In the genomic region with DNA sequence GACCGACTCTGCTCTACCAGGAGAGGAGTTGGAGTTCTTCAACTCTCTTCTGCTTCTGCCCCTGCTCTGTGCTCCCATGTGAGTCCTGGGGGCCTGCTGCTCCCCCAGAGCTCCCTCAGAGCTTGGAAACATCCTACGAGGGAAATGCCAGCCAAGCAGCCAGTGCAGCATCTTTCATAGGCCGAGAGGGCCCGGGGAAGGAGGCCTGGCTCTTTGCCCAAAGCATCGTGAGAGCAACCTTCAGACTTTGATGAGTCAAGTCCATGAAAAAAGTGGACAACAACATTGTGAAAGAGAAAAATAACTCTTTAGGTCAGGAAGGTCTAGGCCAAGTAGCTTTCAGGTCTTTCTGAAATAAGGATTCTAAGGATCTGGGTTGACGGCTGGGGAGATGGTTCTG, we compare ENCODE assay signal across 20 mouse cellular contexts.
DNase-seq lines count a peak whose midpoint lies in the region; ATAC-seq and TF ChIP-seq lines count a peak whose summit lies in the region.
"Had no signal": no experiment of that assay in that cellular context is flagged by ENCODE, and none has a peak within 500 bp of the region (broad histone marks: within the 10 kb centered on the region; RNA-seq: fewer than 3 reads in every experiment).

No protein-coding gene starts in this region.

- H3K27ac ChIP-seq in kidney, adult 2 months (ENCODE audit: insufficient read depth, low read depth, low read length) = peak overlapping the region; percentile 20; the same call in 1 of the 2 replicates
- no peak overlapping the region for H3K27ac ChIP-seq in kidney, embryonic 15.5 days
- no peak overlapping the region for H3K27ac ChIP-seq in bone marrow macrophage, adult 2 months (ENCODE audit: insufficient read depth, low read depth, low read length)
- H3K27ac ChIP-seq: limb, embryonic 12.5 days; liver, embryonic 12.5 days; midbrain, embryonic 15.5 days had no signal

- peaks cover 4% of the 10 kb centered on the region; the same call in 1 of the 2 replicates for H3K4me1 ChIP-seq in kidney, adult 2 months (ENCODE audit: control insufficient read depth, insufficient read depth, low read length)
- peaks cover 7% of the 10 kb centered on the region for H3K4me1 ChIP-seq in kidney, embryonic 15.5 days
- H3K4me1 ChIP-seq in bone marrow macrophage, adult 2 months (ENCODE audit: control insufficient read depth, insufficient read depth, low read length) = peaks cover 32% of the 10 kb centered on the region
- H3K4me1 ChIP-seq: midbrain, embryonic 15.5 days had no signal

- TF ChIP-seq CTCF in kidney, adult 2 months (conservative IDR thresholded peaks at IDR 0.05; ENCODE audit: insufficient read depth, insufficient read length, low read depth, low read length) = no peak
- peak; percentile 11; the same call in 1 of the 2 replicates for TF ChIP-seq CTCF in bone marrow macrophage, adult 2 months (IDR thresholded peaks at IDR 0.05; ENCODE audit: low read depth, low read length)

- no peak overlapping the region for H3K4me3 ChIP-seq in kidney, adult 2 months (ENCODE audit: insufficient read depth, low read depth, low read length)
- H3K4me3 ChIP-seq in kidney, embryonic 15.5 days (replicated peaks) = no peak overlapping the region
- H3K4me3 ChIP-seq in bone marrow macrophage, adult 2 months (ENCODE audit: insufficient read depth, low read length) = no peak overlapping the region
- H3K4me3 ChIP-seq: limb, embryonic 12.5 days; liver, embryonic 12.5 days; midbrain, embryonic 15.5 days had no signal

- H3K9ac ChIP-seq in kidney, embryonic 15.5 days = no peak overlapping the region
- H3K9ac ChIP-seq: forebrain, postnatal 0 days; limb, embryonic 12.5 days; liver, embryonic 12.5 days; midbrain, embryonic 15.5 days had no signal

- H3K27me3 ChIP-seq in kidney, adult 2 months (replicated peaks; ENCODE audit: control insufficient read depth, insufficient read depth, low read length) = no peaks in the 10 kb centered on the region
- no peaks in the 10 kb centered on the region for H3K27me3 ChIP-seq in kidney, embryonic 15.5 days
- H3K27me3 ChIP-seq: limb, embryonic 12.5 days; liver, embryonic 12.5 days; midbrain, embryonic 15.5 days had no signal

- peak; percentile 86 for DNase-seq in kidney, adult 2 months
- peak; percentile 86 for DNase-seq in adrenal gland, adult 2 months
- DNase-seq in kidney, postnatal 4 days = peak; percentile 43 to 68
- DNase-seq in right cerebral cortex, postnatal 4 days = no peak
- DNase-seq in layer of hippocampus, adult 8-10 months (ENCODE audit: low spot score in 2 of 2) = no peak
- DNase-seq: cerebellum, adult 11 months; cerebellum, postnatal 14 days; embryo, embryonic 11 days; forebrain, postnatal 0 days; layer of hippocampus, adult 9-11 months; lung, adult 2 months; spleen, adult 18-20 months; thymus, postnatal 25 days had no signal

- TF ChIP-seq POLR2A in kidney, adult 2 months (IDR thresholded peaks at IDR 0.05; ENCODE audit: low read depth, low read length) = no peak
- TF ChIP-seq POLR2A in bone marrow macrophage, adult 2 months (IDR thresholded peaks at IDR 0.05; ENCODE audit: borderline replicate concordance, low read depth, low read length) = no peak

- no peaks in the 10 kb centered on the region for H3K9me3 ChIP-seq in kidney, embryonic 15.5 days (replicated peaks)
- H3K9me3 ChIP-seq: limb, embryonic 12.5 days; liver, embryonic 12.5 days; midbrain, embryonic 15.5 days had no signal

- no peak for ATAC-seq in kidney, embryonic 15.5 days (replicated peaks; ENCODE audit: low FRiP score)
- ATAC-seq: forebrain, postnatal 0 days; hindbrain, embryonic 16.5 days; intestine, postnatal 0 days; liver, embryonic 12.5 days; midbrain, embryonic 15.5 days had no signal

- peaks cover 4% of the 10 kb centered on the region; the same call in 1 of the 2 replicates for H3K36me3 ChIP-seq in kidney, adult 2 months (ENCODE audit: control insufficient read depth, insufficient read depth, low read length)
- peaks cover 23% of the 10 kb centered on the region for H3K36me3 ChIP-seq in kidney, embryonic 15.5 days

- WGBS in kidney, adult 2 months = 42% methylated on average over 6 of the region's 6 CpGs
- 69% methylated on average over 6 of the region's 6 CpGs for WGBS in kidney, embryonic 15.5 days

- H3K4me2 ChIP-seq in kidney, embryonic 15.5 days = no peak overlapping the region
- H3K4me2 ChIP-seq: limb, embryonic 12.5 days; liver, embryonic 12.5 days; midbrain, embryonic 15.5 days had no signal

Comparison
In these comparisons a context has a peak if more than half of its experiments do, and no peak if none do; other contexts are left out.
1. DNase-seq: peak in kidney, adult 2 months (single experiment), adrenal gland, adult 2 months (single experiment) and kidney, postnatal 4 days (2 of 2); none in right cerebral cortex, postnatal 4 days (single experiment) and layer of hippocampus, adult 8-10 months (0 of 2).